7 mouse cellular contexts compared by ENCODE assay signal in genomic region chr1:189727346-189727883, GRCm38 (mm10). TPM values are rescaled to one million over a fixed set of nuclear protein-coding genes. Genes with fewer than 3 reads are reported as not detected.
DNase-seq lines count a peak whose midpoint lies in the region; ATAC-seq and TF ChIP-seq lines count a peak whose summit lies in the region.

No protein-coding gene starts in this region.

- peak overlapping the region; percentile 99 for H3K27ac ChIP-seq in embryonic facial prominence, embryonic 15.5 days (replicated peaks)
- peak overlapping the region; percentile 98 for H3K27ac ChIP-seq in heart, embryonic 16.5 days (ENCODE audit: low read length)
- peak overlapping the region; percentile 70 for H3K27ac ChIP-seq in testis, adult 2 months (ENCODE audit: control insufficient read depth, insufficient read depth, low read depth, low read length)

- H3K36me3 ChIP-seq in embryonic facial prominence, embryonic 15.5 days, result no peaks in the 10 kb centered on the region
- H3K36me3 ChIP-seq in heart, embryonic 16.5 days (ENCODE audit: control insufficient read depth, insufficient read depth), result no peaks in the 10 kb centered on the region
- H3K36me3 ChIP-seq in testis, adult 2 months (ENCODE audit: control insufficient read depth, insufficient read depth, low read length), result no peaks in the 10 kb centered on the region

- WGBS in embryonic facial prominence, embryonic 15.5 days, result 2% methylated on average over 22 of the region's 22 CpGs
- 2% methylated on average over 22 of the region's 22 CpGs for WGBS in heart, embryonic 16.5 days

- H3K4me1 ChIP-seq in embryonic facial prominence, embryonic 15.5 days, result peaks cover 49% of the 10 kb centered on the region
- H3K4me1 ChIP-seq in heart, embryonic 16.5 days (ENCODE audit: control insufficient read depth, insufficient read depth, low read length), result peaks cover 39% of the 10 kb centered on the region
- peaks cover 12% of the 10 kb centered on the region for H3K4me1 ChIP-seq in testis, adult 2 months (ENCODE audit: control insufficient read depth, insufficient read depth, low read length)

- peak; percentile 81 for DNase-seq in adrenal gland, postnatal 14 days
- peak; percentile 87 to 93 for DNase-seq in kidney, postnatal 25 days
- peak; percentile 71 for DNase-seq in mesoderm, embryonic 11.5 days (ENCODE audit: low read depth, low spot score)

- ATAC-seq in embryonic facial prominence, embryonic 15.5 days (ENCODE audit: insufficient number of reproducible peaks, low FRiP score, low TSS enrichment, low read depth), result peak; percentile 74
- peak; percentile 25 for ATAC-seq in heart, embryonic 16.5 days (replicated peaks; ENCODE audit: extremely low read depth, insufficient read depth, low FRiP score)
- ATAC-seq in erythroid progenitor cell, adult 5-6 weeks (replicated peaks; ENCODE audit: low FRiP score, poor library complexity, severe bottlenecking), result no peak

- TF ChIP-seq POLR2A in testis, adult 2 months (IDR thresholded peaks at IDR 0.05; ENCODE audit: control insufficient read depth, low read depth, low read length), result no peak

- no peaks in the 10 kb centered on the region for H3K9me3 ChIP-seq in embryonic facial prominence, embryonic 15.5 days (replicated peaks)
- peaks cover 4% of the 10 kb centered on the region; the same call in 1 of the 2 replicates for H3K9me3 ChIP-seq in heart, embryonic 16.5 days (replicated peaks; ENCODE audit: control insufficient read depth, low read length)

- peak overlapping the region; percentile 81 for H3K4me3 ChIP-seq in embryonic facial prominence, embryonic 15.5 days (replicated peaks)
- peak overlapping the region; percentile 95 for H3K4me3 ChIP-seq in heart, embryonic 16.5 days (ENCODE audit: low read length)
- peak overlapping the region; percentile 62 for H3K4me3 ChIP-seq in testis, adult 2 months (ENCODE audit: control insufficient read depth, low read depth, low read length)

- no peaks in the 10 kb centered on the region for H3K27me3 ChIP-seq in embryonic facial prominence, embryonic 15.5 days
- no peaks in the 10 kb centered on the region for H3K27me3 ChIP-seq in heart, embryonic 16.5 days (ENCODE audit: control insufficient read depth, insufficient read depth, low read length)
- no peaks in the 10 kb centered on the region for H3K27me3 ChIP-seq in testis, adult 2 months (ENCODE audit: control insufficient read depth, insufficient read depth, low read length)

- H3K4me2 ChIP-seq in embryonic facial prominence, embryonic 15.5 days (replicated peaks), result peak overlapping the region; percentile 65
- H3K4me2 ChIP-seq in heart, embryonic 16.5 days (ENCODE audit: low read depth, low read length), result peak overlapping the region; percentile 93

- peak overlapping the region; percentile 85 for H3K9ac ChIP-seq in embryonic facial prominence, embryonic 15.5 days
- H3K9ac ChIP-seq in heart, embryonic 16.5 days (ENCODE audit: low read length), result peak overlapping the region; percentile 95

- TF ChIP-seq CTCF in testis, adult 2 months (IDR thresholded peaks at IDR 0.05; ENCODE audit: control insufficient read depth, insufficient read depth, insufficient replicate concordance, low read depth, low read length), result no peak

RNA-seq across cellular contexts. Expression of gene Ptpn14, which starts 0.7 kb away (rescaled TPM):
- total RNA-seq in adrenal gland, postnatal 14 days (2021), result 24.2 and 24.6 TPM in 2 replicates
- polyA plus RNA-seq in embryonic facial prominence, embryonic 15.5 days (2015; fragmentation: Nextera tagmentation; extraction: Ambion mirVana), result 10.7 and 10.8 TPM in 2 replicates
- polyA plus RNA-seq in heart, embryonic 16.5 days (2015; fragmentation: Nextera tagmentation; extraction: Ambion mirVana), result 8.0 and 9.6 TPM in 2 replicates
- 3.3 and 3.9 TPM in 2 replicates for polyA plus RNA-seq in testis, adult 2 months (2012; rRNA removed)
- total RNA-seq in erythroid progenitor cell, adult 5-6 weeks (2015; ENCODE audit: low replicate concordance), result under 0.01 and 0.36 TPM in 2 replicates
- 0.13 TPM in 1 of 2 replicates, not detected in the other for total RNA-seq in erythroid progenitor cell, adult 5-6 weeks (2017; ENCODE audit: low replicate concordance)

RNA-seq across cellular contexts. Expression of gene Cenpf, which starts 39.5 kb away (rescaled TPM):
- 13.1 and 13.9 TPM in 2 replicates for total RNA-seq in adrenal gland, postnatal 14 days (2021)
- 64.0 and 66.9 TPM in 2 replicates for polyA plus RNA-seq in embryonic facial prominence, embryonic 15.5 days (2015; fragmentation: Nextera tagmentation; extraction: Ambion mirVana)
- polyA plus RNA-seq in heart, embryonic 16.5 days (2015; fragmentation: Nextera tagmentation; extraction: Ambion mirVana), result 63.4 and 65.6 TPM in 2 replicates
- polyA plus RNA-seq in testis, adult 2 months (2012; rRNA removed), result 10.2 and 12.6 TPM in 2 replicates
- 411 and 449 TPM in 2 replicates for total RNA-seq in erythroid progenitor cell, adult 5-6 weeks (2015; ENCODE audit: low replicate concordance)
- 652 and 695 TPM in 2 replicates for total RNA-seq in erythroid progenitor cell, adult 5-6 weeks (2017; ENCODE audit: low replicate concordance)
